Mouse (Mus musculus): ENCODE measurements around the gene Fscn1. TPM values are rescaled to one million over a fixed set of nuclear protein-coding genes. Genes with fewer than 3 reads are reported as not detected.

Fscn1 gene
- total RNA-seq, 2 experiments from 2014 or later: 310 to 396 TPM

- peak; percentile 30 to 63 for DNase-seq (ENCODE audit: low spot score in 2 of 2)
- intact Hi-C loops (cut with DNase I): loop anchor here (2.0 kb wide), 1 partner anchor 53 kb away; no protein-coding TSS in a partner anchor
Measured at GRCm38 (mm10) chr5:142932084-142932685, 28.0 kb upstream of the Fscn1 start.

GRCm38 (mm10) chr5:142932731-142933130 lies 27.4 kb upstream of the Fscn1 start:
- intact Hi-C loops (cut with DNase I): loop anchor here (2.0 kb wide), 1 partner anchor 54 kb away; no protein-coding TSS in a partner anchor
- DNase-seq (ENCODE audit: low spot score in 2 of 2): no peak

GRCm38 (mm10) chr5:142935642-142936335 lies 24.4 kb upstream of the Fscn1 start:
- DNase-seq (ENCODE audit: low spot score in 2 of 2): peak; percentile 54 to 73
- intact Hi-C loops (cut with DNase I): loop anchor here (1.0 kb wide), 2 partner anchors 102 to 131 kb away; no protein-coding TSS in a partner anchor

GRCm38 (mm10) chr5:142936336-142936719 lies 23.8 kb upstream of the Fscn1 start:
- DNase-seq (ENCODE audit: low spot score in 2 of 2): peak; percentile 78 to 81

GRCm38 (mm10) chr5:142937956-142938727 lies 22.0 kb upstream of the Fscn1 start:
- no peak for DNase-seq (ENCODE audit: low spot score in 2 of 2)
- intact Hi-C loops (cut with DNase I): no loop called here

More at GRCm38 (mm10) chr5:142936336-142936719, 23.8 kb upstream of the Fscn1 start:
- intact Hi-C loops (cut with DNase I): loop anchor here (1.0 kb wide), 2 partner anchors 101 to 130 kb away; no protein-coding TSS in a partner anchor

- no peak for DNase-seq (ENCODE audit: low spot score in 2 of 2)
- intact Hi-C loops (cut with DNase I): no loop called here
Measured at GRCm38 (mm10) chr5:142940393-142940792, 19.8 kb upstream of the Fscn1 start.

- intact Hi-C loops (cut with DNase I): no loop called here
- DNase-seq (ENCODE audit: low spot score in 2 of 2): no peak
Measured at GRCm38 (mm10) chr5:142944979-142945682, 15.0 kb upstream of the Fscn1 start.

- DNase-seq (ENCODE audit: low spot score in 2 of 2): no peak
- intact Hi-C loops (cut with DNase I): no loop called here
Measured at GRCm38 (mm10) chr5:142947460-142947859, 12.7 kb upstream of the Fscn1 start.

- intact Hi-C loops (cut with DNase I): no loop called here
- DNase-seq (ENCODE audit: low spot score in 2 of 2): no peak
Measured at GRCm38 (mm10) chr5:142949580-142949979, 10.6 kb upstream of the Fscn1 start.

GRCm38 (mm10) chr5:142950405-142950804 lies 9.7 kb upstream of the Fscn1 start:
- no peak for DNase-seq (ENCODE audit: low spot score in 2 of 2)
- intact Hi-C loops (cut with DNase I): no loop called here

- no peak for DNase-seq (ENCODE audit: low spot score in 2 of 2)
- intact Hi-C loops (cut with DNase I): no loop called here
Measured at GRCm38 (mm10) chr5:142953641-142954040, 6.5 kb upstream of the Fscn1 start.

- intact Hi-C loops (cut with DNase I): no loop called here
- DNase-seq (ENCODE audit: low spot score in 2 of 2): no peak
Measured at GRCm38 (mm10) chr5:142956956-142957703, 3.0 kb upstream of the Fscn1 start.

- intact Hi-C loops (cut with DNase I): no loop called here
- DNase-seq (ENCODE audit: low spot score in 2 of 2): no peak
Measured at GRCm38 (mm10) chr5:142958464-142958863, 1.7 kb upstream of the Fscn1 start.

- DNase-seq (ENCODE audit: low spot score in 2 of 2): no peak
- intact Hi-C loops (cut with DNase I): no loop called here
Measured at GRCm38 (mm10) chr5:142959156-142959555, 987 bp upstream of the Fscn1 start.

GRCm38 (mm10) chr5:142960775-142961271 lies 680 bp downstream of the Fscn1 start:
- DNase-seq (ENCODE audit: low spot score in 2 of 2): peak; percentile 46 to 53
- intact Hi-C loops (cut with DNase I): loop anchor here (10.0 kb wide), 1 partner anchor 304 kb away; no protein-coding TSS in a partner anchor

GRCm38 (mm10) chr5:142961398-142961880 lies 1.3 kb downstream of the Fscn1 start:
- DNase-seq (ENCODE audit: low spot score in 2 of 2): no peak
- intact Hi-C loops (cut with DNase I): loop anchor here (10.0 kb wide), 1 partner anchor 303 kb away; no protein-coding TSS in a partner anchor

- intact Hi-C loops (cut with DNase I): loop anchor here (2.0 to 10.0 kb wide), 2 partner anchors 57 to 303 kb away; no protein-coding TSS in a partner anchor
- peak; percentile 51 to 64 for DNase-seq (ENCODE audit: low spot score in 2 of 2)
Measured at GRCm38 (mm10) chr5:142961881-142962443, 1.8 kb downstream of the Fscn1 start.

- peak in 1 of 2 experiments; percentile 38 for DNase-seq (ENCODE audit: low spot score in 2 of 2)
- intact Hi-C loops (cut with DNase I): loop anchor here (2.0 to 10.0 kb wide), 2 partner anchors 58 to 302 kb away; no protein-coding TSS in a partner anchor
Measured at GRCm38 (mm10) chr5:142962444-142962961, 2.4 kb downstream of the Fscn1 start.
